16 mouse cellular contexts compared by ENCODE assay signal in genomic region chr2:66117686-66118085, GRCm38 (mm10). TPM values are rescaled to one million over a fixed set of nuclear protein-coding genes. Genes with fewer than 3 reads are reported as not detected.
DNase-seq lines count a peak whose midpoint lies in the region; ATAC-seq lines count a peak whose summit lies in the region.
"Had no signal": no experiment of that assay in that cellular context is flagged by ENCODE, and none has a peak within 500 bp of the region (broad histone marks: within the 10 kb centered on the region; RNA-seq: fewer than 3 reads in every experiment).

No protein-coding gene starts in this region.

- no peaks in the 10 kb centered on the region for H3K36me3 ChIP-seq in kidney, embryonic 14.5 days (ENCODE audit: control insufficient read depth, insufficient read depth, low read length)
- H3K36me3 ChIP-seq: heart, embryonic 15.5 days; liver, embryonic 12.5 days had no signal

- no peak overlapping the region for H3K27ac ChIP-seq in kidney, embryonic 14.5 days (ENCODE audit: low read depth, low read length)
- H3K27ac ChIP-seq: heart, embryonic 15.5 days; layer of hippocampus, adult 2 months; liver, embryonic 12.5 days had no signal

- H3K4me1 ChIP-seq in kidney, embryonic 14.5 days (ENCODE audit: control insufficient read depth, insufficient read depth, low read length), result no peaks in the 10 kb centered on the region
- H3K4me1 ChIP-seq: heart, embryonic 15.5 days; liver, embryonic 12.5 days had no signal

- no peak overlapping the region for H3K4me2 ChIP-seq in kidney, embryonic 14.5 days (replicated peaks; ENCODE audit: low read depth, low read length)
- H3K4me2 ChIP-seq: heart, embryonic 15.5 days; liver, embryonic 12.5 days; midbrain, embryonic 11.5 days had no signal

- no peaks in the 10 kb centered on the region for H3K9me3 ChIP-seq in kidney, embryonic 14.5 days (ENCODE audit: control insufficient read depth, low read length)
- H3K9me3 ChIP-seq: heart, embryonic 15.5 days; liver, embryonic 12.5 days had no signal

- no peak for ATAC-seq in kidney, embryonic 14.5 days (ENCODE audit: low FRiP score, low TSS enrichment)
- ATAC-seq: liver, embryonic 12.5 days had no signal

- H3K4me3 ChIP-seq in kidney, embryonic 14.5 days (ENCODE audit: low read length), result no peak overlapping the region
- H3K4me3 ChIP-seq: heart, embryonic 15.5 days; layer of hippocampus, adult 2 months; liver, embryonic 12.5 days; myocyte had no signal

- intact Hi-C loops in gastrocnemius, postnatal 14 days (cut with DNase I; ENCODE audit: low total_unique reads), result no loop called here

- peak; percentile 7 for DNase-seq in gastrocnemius, postnatal 14 days
- DNase-seq in gastrocnemius, postnatal 10 days, result no peak
- peak; percentile 62 for DNase-seq in kidney, adult 18-20 months
- peak; percentile 18 for DNase-seq in adipocyte (ENCODE audit: low spot score)
- peak; percentile 55 for DNase-seq in kidney, postnatal 10 days
- DNase-seq in urinary bladder, adult 18-20 months (ENCODE audit: low spot score in 2 of 2), result no peak
- DNase-seq: cerebellum, adult 9-10 months; lung, postnatal 14 days; right cerebral cortex, postnatal 25 days; thymus, adult 18-20 months had no signal

- H3K27me3 ChIP-seq in kidney, embryonic 14.5 days (ENCODE audit: control insufficient read depth, insufficient read depth, low read length), result peaks cover 5% of the 10 kb centered on the region

- H3K9ac ChIP-seq in kidney, embryonic 14.5 days (ENCODE audit: low read depth, low read length), result no peak overlapping the region
- H3K9ac ChIP-seq: heart, embryonic 15.5 days; liver, embryonic 12.5 days had no signal

- WGBS in kidney, embryonic 14.5 days, result 50% methylated on average over 3 of the region's 3 CpGs

RNA-seq across cellular contexts. Expression of gene Galnt3, which starts 7.1 kb away (rescaled TPM):
- total RNA-seq in gastrocnemius, postnatal 14 days (2021), result not detected
- total RNA-seq in gastrocnemius, postnatal 10 days (2021), result 1 to 10 TPM in 1 of 2 experiments, not detected in 1; 2.0 TPM
- polyA plus RNA-seq in kidney, embryonic 14.5 days (2014; fragmentation: Nextera tagmentation; extraction: Ambion mirVana), result 7.0 and 9.4 TPM in 2 replicates

Comparison
In these comparisons a context has a peak if more than half of its experiments do, and no peak if none do; other contexts are left out.
1. DNase-seq: peak in gastrocnemius, postnatal 14 days (single experiment), kidney, adult 18-20 months (single experiment), adipocyte (single experiment) and kidney, postnatal 10 days (single experiment); none in gastrocnemius, postnatal 10 days (single experiment) and urinary bladder, adult 18-20 months (0 of 2).